Mouse (Mus musculus): Measurements from ENCODE around the gene Sytl1.

DNA sequence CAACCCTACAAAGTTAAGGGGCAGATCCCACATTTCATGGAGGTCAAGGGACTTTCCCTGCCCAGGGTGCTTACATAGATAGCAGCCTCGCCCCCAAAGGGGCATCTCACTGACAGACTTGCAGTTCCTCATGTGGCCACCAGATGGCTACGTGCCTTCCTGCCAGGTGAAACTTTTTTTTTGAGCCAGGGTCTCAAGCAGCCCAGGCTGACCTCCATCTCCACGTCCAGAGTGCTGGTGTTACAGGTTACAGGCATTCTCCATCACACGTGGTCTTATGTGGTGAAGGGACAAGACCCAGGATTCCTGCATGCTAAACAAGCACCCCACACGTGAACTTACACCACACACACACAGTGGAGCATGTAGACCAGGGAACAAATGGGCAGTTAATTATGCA, 45.3 kb downstream of the Sytl1 start:
- no peak for TF ChIP-seq GATA1 (IDR thresholded peaks at IDR 0.05; ENCODE audit: low read length)
- no peak for TF ChIP-seq TAL1 (IDR thresholded peaks at IDR 0.05; ENCODE audit: low read length)
